Mouse (Mus musculus) right cerebral cortex, postnatal 4 days (tissue): ENCODE measurements at regions not wholly inside any gene's neighbourhood (a gene's known extent, or its start where the extent isn't known, plus 50 kb on each side); places are given as distances from the start of the nearest gene placed in this dataset.

ENCODE experiments used
- DNase-seq: peaks from one replicate; pipeline ENCODE4 v3.0.0-alpha.2; 2022

DNA sequence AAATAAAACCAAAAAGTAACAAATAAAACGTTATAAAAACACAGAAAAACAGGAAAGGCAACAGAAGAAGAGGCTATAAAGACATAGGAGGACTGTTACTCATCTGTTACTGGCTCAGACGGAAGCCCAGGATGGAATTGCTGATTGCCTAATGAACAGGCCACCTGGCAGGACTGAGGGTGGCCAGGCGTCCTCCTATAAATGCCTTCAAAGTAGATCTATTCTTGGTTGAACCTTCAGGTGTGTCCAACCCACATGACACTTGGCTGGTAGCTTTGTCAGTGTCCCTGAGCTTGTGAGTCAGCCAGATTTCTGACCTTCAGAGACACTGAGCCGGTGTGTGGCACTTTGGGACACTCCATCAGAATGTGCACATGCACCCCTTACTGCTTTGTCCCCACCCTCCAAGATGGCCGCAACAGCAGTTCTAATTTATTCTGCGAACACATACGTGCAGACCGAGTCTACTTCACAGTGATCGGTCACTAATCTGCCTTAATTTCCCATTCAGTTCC is 222.5 kb upstream of the Runx1 start:
- DNase-seq, result no peak

DNA sequence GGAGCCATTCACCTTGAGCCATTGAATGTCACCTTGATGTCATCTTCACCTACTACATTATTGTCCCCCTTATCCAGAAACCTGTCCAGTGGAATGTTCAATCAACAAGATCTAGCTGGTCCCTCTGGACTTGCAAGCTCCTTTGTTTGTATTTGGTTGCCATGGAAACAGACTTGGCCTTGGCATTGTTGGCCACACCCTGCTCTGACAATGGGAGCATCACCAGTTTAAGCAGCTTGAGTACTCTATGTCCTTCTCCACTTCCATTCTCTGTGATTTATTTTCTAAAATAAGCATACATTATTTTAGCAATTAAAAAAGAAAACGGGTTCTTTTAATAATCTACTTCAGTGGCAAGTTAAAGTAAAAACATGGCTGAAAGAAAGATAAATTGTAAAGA is 221.6 kb upstream of the Runx1 start:
- no peak for DNase-seq

DNA sequence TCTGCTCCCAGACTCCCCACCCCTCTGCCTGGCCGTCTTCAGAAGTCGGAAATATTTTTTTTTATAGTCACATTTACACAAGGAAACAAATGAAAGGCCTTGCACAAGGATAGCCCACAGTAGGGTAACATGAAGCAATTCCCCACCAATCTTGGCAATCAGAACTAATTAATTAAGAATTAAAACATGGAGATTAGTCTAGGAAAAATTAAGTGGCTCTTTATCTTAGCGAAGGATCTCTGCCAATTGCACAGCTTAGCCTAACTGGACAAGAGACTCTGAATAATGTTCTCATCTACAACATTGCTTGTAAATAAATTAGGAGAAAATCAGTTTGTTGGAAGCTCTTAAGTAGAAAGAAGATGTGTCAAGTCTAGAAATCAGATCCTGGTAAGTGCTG is 220.3 kb upstream of the Runx1 start:
- DNase-seq, result no peak

DNA sequence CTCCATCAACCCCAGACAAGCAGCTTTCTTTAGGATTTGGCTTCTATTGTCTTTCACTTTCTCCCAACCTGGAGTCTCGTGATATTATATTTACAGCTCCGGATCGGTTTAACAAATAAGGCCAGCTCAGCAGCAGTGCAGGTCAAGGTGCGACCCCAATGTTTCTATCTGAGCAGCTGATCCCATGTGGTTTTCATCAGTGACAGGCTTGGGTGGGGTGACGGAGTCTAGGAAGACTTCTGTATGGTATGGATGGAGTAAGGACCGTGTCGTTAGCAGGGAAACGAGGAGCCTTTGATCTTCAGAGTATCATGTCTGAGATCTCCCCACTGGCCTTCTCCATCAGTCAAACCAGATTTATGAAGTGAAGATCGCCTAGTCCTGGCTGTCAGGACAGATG is 217.4 kb upstream of the Runx1 start:
- no peak for DNase-seq

DNA sequence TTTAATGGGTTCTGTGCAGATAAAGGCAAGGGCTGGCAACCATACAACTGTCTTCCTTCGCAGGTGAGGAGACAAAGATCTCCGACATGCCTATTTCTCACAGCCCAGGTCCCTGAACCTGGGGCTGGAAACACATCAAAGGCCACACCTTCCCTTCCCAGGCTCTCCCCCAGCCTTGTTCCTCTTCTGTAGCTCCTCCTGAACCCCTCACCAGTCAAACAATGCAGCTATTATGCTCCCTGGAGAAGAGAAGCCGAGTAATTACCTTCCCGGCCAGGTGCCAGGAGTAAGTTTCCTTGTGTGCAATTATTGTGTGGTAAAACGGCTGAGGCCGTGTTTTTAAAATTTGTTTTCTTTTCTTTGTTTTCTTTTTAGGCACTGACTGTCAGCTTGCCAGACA is 217.0 kb upstream of the Runx1 start:
- DNase-seq, result no peak

DNA sequence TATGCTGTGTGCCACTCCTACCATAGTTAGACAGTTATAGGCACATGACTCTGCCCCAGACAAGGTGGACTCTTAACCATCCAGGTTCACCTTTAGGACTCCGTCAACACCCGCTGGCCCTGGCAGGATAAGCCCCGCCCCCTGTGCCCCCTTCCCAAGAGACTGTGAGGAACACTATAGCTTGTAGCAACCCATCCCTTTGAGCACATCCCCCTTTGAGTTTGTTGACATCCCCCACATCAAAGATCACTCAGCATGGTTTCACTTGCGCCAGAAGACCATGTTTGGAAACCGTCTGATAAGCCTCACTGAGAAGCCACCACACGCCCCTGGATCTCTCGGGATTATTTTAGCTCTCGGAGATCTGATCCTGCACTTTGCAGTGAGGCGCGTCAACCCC is 216.5 kb upstream of the Runx1 start:
- no peak for DNase-seq

DNA sequence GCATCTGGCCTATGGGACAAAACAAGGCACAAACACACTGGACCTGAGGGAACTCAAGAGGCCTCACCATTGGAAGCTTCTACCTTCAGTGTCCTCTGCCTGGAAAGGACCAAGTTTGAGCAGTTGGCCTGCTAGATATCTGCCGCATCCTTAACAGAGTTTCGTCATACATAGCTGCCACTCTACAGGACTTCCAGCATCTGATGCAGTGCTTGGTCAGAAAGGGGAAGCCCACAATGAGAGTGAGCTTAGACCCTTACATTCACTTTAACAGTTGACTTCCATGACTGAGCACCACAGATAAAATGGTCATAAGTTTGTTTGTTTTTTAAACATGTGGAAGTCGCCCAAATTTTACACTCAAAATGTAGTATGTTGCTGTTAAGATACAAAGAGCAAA is 215.9 kb upstream of the Runx1 start:
- no peak for DNase-seq

DNA sequence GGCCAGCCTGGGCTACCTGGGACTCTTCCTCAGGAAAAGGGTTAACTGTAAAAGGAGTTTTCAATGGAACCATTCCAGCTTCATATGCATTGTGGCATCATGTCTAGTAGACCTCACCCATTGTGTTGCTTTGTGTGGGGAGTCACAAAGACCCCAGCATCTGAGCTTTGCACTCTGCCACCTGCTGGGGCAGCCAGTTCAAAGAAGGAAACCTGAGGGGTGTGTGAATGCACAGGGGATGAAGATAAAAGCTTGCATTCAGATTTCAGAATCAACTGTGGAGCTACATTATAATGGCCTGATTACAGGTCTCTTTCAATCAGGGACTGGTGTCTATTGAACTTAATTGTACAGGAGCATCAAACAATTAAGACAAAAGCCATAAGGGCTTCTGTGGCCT is 215.4 kb upstream of the Runx1 start:
- DNase-seq, result no peak

DNA sequence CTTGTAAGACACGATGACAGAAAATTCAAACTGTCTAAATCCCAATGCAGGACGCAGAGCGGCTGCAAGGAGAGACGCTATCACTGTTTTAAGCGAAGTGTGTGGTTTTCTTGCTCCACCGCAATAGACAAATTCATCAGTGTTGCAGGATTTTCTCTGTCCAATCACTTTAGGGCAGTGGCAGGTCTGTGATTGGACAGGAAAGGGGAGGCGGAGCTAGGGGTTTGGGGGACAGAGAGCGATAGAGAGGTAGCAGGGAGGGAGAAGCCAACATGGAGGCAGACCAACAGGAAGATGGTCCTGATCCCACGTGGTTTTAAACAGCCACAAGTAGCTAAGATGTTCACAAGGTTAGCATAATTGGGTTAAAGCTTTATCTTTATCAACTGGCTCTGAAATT is 209.7 kb upstream of the Runx1 start:
- no peak for DNase-seq

DNA sequence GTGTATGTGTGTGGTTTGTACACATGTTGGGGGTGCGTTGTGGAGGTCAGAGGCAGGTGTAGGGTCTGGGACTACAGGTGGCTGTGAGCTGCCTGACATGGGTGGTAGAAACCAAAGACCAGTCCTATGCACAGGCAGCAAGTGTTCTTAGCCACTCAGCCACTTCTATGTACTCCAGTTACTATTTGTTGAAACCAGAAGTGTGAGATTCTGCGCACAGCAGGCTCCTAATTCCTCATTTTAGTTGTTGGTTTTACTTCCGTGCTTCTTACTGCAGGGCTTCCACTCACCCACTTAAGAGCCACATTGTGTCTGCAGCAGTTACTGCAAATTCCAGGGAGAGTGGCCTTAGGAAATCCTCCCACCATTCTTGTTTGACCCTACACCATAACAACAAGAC is 208.0 kb upstream of the Runx1 start:
- DNase-seq, result no peak

DNA sequence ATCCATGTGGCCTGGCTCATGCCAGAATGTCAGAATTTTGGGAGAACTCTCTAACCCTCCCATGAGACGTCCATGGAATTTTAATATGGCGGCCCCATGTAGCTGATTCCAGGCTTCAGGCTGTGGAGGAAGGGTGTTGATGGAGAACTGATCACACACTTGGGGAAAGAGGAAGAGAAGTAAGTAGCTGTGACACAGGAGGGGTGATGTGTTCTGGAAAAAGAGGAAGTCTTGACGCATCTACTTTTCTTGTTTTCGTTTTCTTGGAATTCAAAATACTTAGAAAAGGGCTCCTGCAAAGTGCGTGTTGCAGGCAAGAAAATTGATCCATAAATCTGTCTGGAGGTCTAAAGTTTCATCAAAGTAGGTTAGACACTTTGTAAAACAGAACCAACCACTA is 205.7 kb upstream of the Runx1 start:
- no peak for DNase-seq

DNA sequence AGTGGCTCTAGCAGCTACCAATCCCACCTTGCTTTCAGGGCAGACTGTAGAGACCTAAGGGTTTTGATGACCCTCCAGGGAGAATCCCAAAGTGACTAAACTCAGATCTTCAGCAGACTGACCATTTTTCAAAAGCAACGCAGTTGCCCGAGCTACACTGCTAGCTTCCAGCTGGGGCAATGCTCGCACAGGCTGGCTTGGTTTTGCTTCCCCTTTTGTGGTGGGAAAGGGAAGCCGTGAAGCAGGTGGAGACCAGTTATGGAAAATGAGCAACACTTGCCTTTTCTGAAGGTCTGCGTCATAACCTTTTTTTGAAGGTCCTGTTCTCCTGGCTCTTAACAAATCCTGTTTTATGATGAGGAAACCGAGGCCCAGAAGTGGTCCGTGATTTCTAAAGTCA is 202.7 kb upstream of the Runx1 start:
- no peak for DNase-seq

DNA sequence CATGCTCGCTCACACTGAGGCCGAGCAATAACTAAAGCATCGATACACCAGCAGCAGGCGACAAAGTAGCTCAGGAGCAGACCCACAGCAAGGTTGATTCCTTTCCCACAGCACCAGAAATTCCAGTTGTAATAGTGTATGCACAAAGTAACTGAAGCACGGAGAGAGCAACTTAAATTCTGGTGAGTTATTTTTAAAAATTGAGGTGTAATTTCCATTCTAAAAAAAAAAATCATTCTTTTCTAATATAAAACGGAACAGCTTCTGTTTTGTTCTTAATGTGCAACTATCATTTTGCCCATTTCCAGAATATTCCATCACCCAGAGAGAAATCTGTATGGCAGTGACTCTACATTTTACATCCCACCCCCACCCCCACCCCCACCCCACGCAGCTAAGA is 202.1 kb upstream of the Runx1 start:
- DNase-seq, result no peak

DNA sequence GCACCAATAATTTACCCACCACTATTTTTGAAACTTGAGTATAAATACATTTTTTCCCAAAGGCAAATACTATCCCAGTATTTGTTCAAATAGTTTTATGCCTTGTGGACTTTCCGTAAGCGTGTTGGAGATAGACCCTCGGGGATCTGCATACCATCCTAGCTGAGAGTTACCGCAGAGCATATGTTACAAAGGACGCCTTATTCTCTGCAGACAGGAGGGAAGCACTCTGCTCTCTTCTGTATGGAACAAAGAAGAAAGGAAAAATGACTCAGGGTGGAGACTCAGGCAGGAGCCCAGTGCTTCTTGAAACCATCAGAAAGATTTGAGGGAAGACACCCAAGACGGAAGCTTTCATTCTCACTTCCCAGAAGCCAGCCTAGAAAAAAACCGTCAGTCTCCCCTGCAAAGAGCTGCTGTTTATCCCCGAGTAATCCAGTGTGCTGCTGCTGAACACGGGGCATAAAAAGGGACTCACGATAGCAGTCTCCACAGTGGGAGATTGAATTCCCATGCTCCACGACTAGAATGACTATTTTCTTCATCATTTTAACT is 200.2 kb upstream of the Runx1 start:
- no peak for DNase-seq

DNA sequence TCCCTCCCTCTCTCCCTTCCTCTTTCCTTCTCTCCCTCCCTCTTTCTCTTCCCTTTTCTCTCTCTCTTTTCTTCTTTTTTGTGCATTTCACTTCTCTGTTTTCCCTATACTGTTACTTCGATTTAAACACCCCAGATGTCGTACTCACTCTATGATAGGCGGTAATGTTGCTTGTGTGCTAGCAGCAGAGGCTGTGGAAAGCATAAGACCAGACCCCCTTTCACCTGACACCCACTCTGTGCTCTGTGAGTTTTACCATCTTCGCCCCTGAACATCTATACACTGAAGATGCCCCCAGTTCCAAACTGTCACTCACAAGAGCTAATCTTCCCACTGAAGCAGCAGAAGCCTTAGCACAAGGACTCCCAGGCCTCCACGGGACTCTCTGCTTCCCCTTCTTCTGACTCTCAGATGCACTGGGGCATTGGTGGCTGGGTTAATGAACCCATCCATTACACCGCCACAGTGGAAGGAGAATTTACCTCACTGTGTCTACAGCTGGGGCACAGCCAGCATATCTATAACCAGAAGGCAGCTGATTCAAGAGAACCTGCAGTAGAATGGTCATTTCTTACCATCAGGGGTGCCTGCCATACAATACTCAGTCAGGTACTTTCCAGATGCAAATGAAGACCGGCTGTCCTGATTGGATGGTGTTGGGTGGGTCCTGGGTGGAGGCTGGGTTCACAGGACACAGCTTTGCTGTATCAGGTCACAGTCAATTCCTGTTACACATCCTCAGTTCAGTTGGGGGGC is 194.0 kb upstream of the Runx1 start:
- no peak for DNase-seq

DNA sequence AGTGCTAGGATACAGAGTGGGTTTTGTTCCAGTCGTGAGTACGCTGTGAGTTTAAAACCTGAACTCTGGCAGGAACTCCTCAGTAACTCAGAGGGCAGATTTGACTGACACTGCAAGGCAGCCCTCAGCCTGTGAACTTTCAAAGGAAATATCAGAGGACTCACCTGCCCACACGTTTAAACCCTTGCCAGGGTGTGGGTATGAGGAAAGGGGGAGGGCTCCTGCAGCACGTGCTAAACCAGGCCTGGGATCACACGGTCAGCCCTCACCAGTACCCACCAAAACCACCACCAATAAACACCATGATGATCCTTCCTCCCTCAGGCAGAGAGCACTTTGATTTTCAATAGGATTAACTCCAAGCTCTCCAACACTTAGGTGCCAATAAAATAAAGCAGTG is 192.8 kb upstream of the Runx1 start:
- no peak for DNase-seq

DNA sequence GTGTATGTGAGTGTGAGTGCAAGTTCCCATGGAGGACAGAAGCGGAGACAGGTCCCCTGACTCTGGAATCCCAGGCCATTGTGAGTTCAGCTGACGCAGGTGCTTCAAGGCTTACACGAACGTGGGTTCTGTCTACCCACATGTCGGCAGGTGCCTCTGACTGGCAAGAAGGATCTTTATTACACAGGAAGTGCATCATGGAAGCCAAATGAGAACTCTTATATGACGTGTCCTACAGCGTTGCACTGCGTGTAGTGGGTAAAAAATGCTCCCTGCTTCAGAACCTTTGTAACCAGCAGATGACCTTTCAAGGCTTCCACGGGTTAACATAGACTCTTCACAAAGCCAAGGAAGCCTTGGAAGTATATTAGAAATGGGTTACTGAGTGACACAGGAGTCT is 191.1 kb upstream of the Runx1 start:
- DNase-seq, result no peak

DNA sequence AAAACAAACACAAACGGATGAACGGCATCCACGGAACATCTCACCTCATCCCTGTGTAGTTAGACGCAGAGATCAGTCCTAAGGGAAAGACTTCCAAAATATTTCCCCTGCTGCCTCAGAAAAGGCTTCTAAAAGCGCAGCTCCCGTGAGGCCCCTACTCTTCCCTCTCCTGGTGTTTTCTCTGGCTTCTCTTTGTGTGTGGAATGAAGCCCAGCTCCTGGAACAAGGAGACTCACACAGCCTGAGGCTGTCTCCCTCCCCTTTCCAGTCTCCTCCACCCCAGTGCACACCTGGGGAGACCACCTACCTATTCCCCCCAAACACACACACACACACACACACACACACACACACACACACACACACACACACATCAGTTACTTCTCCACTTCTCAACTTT is 189.7 kb upstream of the Runx1 start:
- DNase-seq, result no peak

DNA sequence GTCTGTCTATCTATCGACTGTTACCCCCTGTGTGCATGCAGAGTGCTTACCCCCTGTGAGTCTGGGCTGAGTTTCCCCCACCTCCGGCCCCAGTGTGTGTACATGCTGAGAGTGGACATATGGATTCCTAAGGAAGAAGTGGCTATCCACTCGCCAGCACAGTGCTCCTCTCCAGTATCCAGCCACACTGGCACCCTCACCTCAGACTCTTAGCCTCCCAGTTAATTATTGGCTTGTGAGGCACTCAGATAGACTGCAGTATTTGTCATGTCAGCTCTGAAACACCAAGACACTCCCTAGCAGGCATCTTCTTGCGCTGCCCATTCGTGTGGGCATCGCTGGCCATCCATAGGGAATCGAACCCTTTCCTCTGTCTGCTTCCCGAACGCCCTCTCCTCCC is 189.0 kb upstream of the Runx1 start:
- DNase-seq, result no peak

DNA sequence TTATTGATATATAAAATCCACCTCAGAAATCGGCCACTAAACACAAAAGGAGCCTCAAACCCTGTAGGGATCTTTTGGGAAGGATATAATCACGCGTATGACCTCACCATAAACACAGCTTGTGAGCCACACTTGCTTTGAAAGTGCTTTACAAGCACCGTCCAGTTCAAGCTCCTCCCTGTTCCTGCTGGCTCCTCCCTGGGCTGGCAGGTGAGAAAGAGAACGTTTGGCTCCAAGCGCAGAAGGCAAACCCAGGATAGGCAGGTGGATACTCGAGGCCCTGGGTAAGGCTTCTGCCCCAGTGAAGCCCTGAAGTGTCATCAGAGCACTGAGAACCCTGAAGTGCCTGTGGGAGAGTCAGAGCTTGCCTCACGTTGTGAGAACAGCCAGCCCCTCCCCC is 187.9 kb upstream of the Runx1 start:
- DNase-seq, result no peak

DNA sequence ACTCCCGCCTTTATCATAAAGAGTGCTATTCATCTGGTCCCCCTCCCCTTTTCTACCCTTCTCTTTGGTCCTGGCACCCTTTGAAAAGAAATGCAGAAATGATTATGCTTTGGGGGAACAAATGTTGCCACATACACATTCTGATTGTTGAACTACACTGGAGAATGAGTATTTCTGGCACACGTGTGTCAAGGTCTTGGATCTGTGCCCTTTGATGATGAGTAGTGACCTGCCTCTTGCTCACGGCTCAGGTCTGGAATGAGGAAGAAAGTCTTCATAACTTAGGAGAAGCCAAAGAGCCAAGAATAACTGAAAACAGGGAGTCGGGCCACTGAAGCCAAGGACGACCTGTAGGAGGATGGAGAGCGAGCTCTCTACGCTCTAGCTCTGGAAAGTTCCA is 187.3 kb upstream of the Runx1 start:
- DNase-seq, result no peak

DNA sequence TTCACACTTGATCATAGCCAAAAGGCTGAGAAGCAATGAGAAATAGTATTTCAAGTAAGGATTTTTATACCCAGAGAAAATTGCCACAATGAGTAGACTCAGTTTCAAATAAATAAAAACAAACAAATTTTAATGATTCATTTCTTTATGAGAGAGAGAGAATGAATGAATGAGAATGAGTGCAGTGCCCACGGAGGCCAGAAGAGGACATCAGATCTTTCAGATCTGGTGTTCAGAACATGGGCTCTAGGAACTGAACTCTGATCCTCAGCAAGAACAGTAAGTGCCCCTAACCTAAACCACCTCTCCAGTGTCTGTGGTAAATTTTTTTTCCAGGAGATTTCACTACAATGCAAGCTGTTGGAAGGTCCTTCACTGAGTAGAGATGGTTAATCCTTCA is 185.5 kb upstream of the Runx1 start:
- DNase-seq, result no peak

DNA sequence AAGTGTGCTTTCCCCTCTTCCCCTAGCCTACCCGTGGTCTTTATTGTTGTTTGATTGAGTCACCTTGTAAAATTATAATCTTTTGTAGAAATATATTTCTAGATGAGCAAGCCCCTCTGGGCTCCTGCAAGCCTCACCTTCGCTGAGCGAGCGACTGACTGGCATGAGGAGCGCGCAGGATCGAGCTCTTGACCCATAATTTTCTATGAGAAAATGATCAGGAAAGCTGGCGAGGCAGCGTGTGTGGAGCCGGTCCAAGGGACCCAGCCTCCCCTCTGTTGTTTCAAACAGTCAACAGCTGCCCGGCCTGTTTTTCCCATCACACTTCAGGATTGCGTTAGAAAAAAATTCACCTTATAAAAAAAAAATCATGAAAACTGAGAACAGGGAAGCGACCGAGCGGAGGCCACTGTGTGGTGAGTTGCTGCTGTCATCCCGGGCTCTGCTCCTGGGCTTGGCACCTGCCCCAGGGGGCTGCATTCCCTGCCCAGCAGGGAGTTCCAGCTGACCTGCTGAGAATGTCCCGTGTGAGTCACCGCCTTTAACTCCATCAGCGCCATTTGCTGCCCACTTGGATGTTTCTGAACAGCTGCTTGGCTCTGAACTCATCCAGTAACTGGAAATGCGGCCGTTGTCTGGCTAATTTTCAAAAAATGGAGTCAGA is 180.5 kb upstream of the Runx1 start:
- no peak for DNase-seq

DNA sequence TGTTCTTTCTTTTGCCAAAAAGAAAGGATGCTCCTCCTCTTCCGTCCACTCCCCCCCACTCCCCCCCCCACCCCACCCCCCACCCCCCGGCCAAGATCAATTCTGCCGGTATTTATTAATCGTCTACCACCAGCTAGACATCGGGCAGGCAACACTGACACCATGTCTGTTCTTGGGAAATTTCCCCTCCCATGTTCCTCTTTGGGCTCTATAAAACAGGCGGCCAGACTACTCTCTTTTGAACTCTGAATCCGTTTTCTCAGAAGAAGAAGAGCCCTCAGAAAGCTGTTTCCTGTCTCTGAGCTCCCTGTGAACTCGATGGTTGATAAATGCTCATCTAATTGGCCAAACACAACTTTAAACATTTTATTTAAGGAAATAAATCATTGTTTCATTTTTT is 179.5 kb upstream of the Runx1 start:
- DNase-seq, result no peak

DNA sequence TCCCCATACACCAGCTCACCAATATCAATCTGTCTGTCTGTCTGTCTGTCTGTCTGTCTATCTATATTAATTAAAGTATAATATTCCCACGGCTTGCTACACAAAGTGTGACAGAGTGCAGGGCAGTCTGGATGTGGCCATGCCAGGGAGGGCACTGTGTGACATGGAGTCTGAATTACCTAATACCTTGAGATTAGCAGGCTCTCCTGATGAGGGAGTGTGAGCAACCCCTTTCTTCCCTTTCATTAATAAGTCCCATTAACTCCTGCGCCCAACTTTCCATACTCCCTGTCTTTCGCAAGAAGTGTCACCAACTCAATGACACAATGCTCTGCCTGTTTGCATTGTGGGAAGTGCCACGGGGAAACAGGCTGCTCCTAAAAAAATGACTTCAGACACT is 177.9 kb upstream of the Runx1 start:
- no peak for DNase-seq
